Mouse (Mus musculus): Measurements from ENCODE around the gene Cd200r3. TPM values are rescaled to one million over a fixed set of nuclear protein-coding genes. Genes with fewer than 3 reads are reported as not detected.

Cd200r3 gene
- under 1 TPM; 0.56 to 0.70 TPM for polyA plus RNA-seq (2017; shearing (Covaris generic))

DNA sequence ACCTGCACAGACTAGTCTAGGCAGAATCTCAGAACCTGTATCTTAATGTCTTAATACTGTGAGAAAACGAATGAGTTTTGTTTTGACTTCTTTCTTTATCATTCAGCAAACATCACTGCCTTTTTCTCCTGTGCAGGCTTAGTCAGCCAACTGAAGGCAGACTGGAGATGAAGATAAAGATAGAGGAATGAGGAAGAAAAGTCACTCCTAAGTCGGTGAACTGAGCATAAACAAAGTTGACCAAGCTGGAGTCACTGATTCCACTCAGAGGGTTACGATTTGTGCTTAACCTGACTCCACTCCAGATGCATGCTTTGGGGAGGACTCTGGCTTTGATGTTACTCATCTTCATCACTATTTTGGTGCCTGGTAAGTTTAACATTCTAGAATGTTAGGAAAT, at the start of gene Cd200r3:
Gene Cd200r3 (plus strand): TSS at position 211 of the 400 bp plus-strand sequence.

Other genes starting within 250 kb of the Cd200r3 start
- gene Nepro, start 219.4 kb upstream of the Cd200r3 start, polyA plus RNA-seq (2017; shearing (Covaris generic)) = 1 to 10 TPM; 5.9 to 7.6 TPM
- 10 to 100 TPM; 30.2 to 32.6 TPM for gene Gtpbp8, start 197.3 kb upstream of the Cd200r3 start, polyA plus RNA-seq (2017; shearing (Covaris generic))
- 10 to 100 TPM; 19.4 to 50.0 TPM for gene Cd200r1, start 177.9 kb upstream of the Cd200r3 start, polyA plus RNA-seq (2017; shearing (Covaris generic))
- 10 to 100 TPM in 1 of 2 experiments, 1 to 10 TPM in 1; 1.6 to 10.1 TPM for gene Cd200r4, start 131.9 kb upstream of the Cd200r3 start, polyA plus RNA-seq (2017; shearing (Covaris generic))
- not detected for gene Cd200r2, start 76.6 kb upstream of the Cd200r3 start, polyA plus RNA-seq (2017; shearing (Covaris generic))
- gene Ccdc80, start 149.7 kb downstream of the Cd200r3 start, polyA plus RNA-seq (2017; shearing (Covaris generic)) = under 1 TPM; 0.17 to 0.37 TPM
- gene Slc35a5, start 215.0 kb downstream of the Cd200r3 start, polyA plus RNA-seq (2017; shearing (Covaris generic)) = 10 to 100 TPM; 33.2 to 34.9 TPM
- 10 to 100 TPM; 72.5 to 73.6 TPM for gene Atg3, start 215.1 kb downstream of the Cd200r3 start, polyA plus RNA-seq (2017; shearing (Covaris generic))

All from activated CD4-positive, CD25-positive, alpha-beta regulatory T cell (primary cell).